In the genomic region with DNA sequence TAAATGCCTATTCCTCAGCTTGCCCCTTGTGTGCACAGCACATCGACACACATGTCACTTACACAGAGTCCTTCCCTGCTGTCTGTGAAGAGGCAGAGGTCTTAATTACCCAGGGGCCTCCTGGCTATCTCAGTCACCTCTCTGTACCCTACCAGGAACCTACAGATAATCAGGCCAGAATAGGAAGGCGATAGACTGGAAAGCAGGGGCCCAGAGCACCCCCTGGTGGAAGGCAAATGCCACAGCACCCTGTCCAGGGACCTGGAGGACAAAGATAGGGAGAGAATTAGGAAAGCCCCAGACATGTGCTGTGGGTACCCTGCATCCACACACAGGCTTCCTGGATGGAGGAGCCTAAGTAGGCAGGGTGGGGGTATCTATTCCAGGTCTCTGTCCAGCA, we compare ENCODE assay signal across 9 mouse cellular contexts. TPM values are rescaled to one million over a fixed set of nuclear protein-coding genes. Genes with fewer than 3 reads are reported as not detected.
DNase-seq lines count a peak whose midpoint lies in the region; ATAC-seq and TF ChIP-seq lines count a peak whose summit lies in the region.
"Had no signal": no experiment of that assay in that cellular context is flagged by ENCODE, and none has a peak within 500 bp of the region (broad histone marks: within the 10 kb centered on the region; RNA-seq: fewer than 3 reads in every experiment).

No protein-coding gene starts in this region.

- 0 out of 2 replicates have a peak, but pooled peaks cover 8% of the 10 kb centered on the region for H3K4me1 ChIP-seq in midbrain, embryonic 14.5 days (ENCODE audit: control insufficient read depth, insufficient read depth, low read length)

- ATAC-seq in granulocyte monocyte progenitor cell, adult 5-6 weeks (replicated peaks; ENCODE audit: poor library complexity, severe bottlenecking) = peak; percentile 13; the same call in 1 of the 2 replicates
- no peak for ATAC-seq in midbrain, embryonic 14.5 days (ENCODE audit: low FRiP score, low TSS enrichment)

- no peak overlapping the region for H3K4me3 ChIP-seq in left cerebral cortex, adult 2 months
- no peak overlapping the region for H3K4me3 ChIP-seq in midbrain, embryonic 14.5 days (replicated peaks; ENCODE audit: low read depth, low read length)
- H3K4me3 ChIP-seq: liver, embryonic 15.5 days had no signal

- H3K27ac ChIP-seq in left cerebral cortex, adult 2 months = peak overlapping the region; percentile 9; the same call in 1 of the 2 replicates
- H3K27ac ChIP-seq in midbrain, embryonic 14.5 days (replicated peaks; ENCODE audit: low read depth, low read length) = no peak overlapping the region
- H3K27ac ChIP-seq: liver, embryonic 15.5 days had no signal

- H3K4me2 ChIP-seq in midbrain, embryonic 14.5 days (ENCODE audit: low read length) = no peak overlapping the region
- H3K4me2 ChIP-seq: liver, embryonic 15.5 days had no signal

- no peaks in the 10 kb centered on the region for H3K36me3 ChIP-seq in midbrain, embryonic 14.5 days (ENCODE audit: control insufficient read depth, insufficient read depth, low read length)
- H3K36me3 ChIP-seq: liver, embryonic 15.5 days had no signal

- 9% methylated on average over 2 of the region's 2 CpGs for WGBS in midbrain, embryonic 14.5 days

- no peaks in the 10 kb centered on the region for H3K9me3 ChIP-seq in midbrain, embryonic 14.5 days (ENCODE audit: control insufficient read depth, low read length)
- H3K9me3 ChIP-seq: liver, embryonic 15.5 days had no signal

- peaks cover 31% of the 10 kb centered on the region; the same call in 1 of the 2 replicates for H3K27me3 ChIP-seq in midbrain, embryonic 14.5 days (ENCODE audit: control insufficient read depth, insufficient read depth, low read length)

- DNase-seq in left cerebral cortex, adult 2 months (ENCODE audit: extremely low spot score in 1 of 2, low spot score in 2 of 2) = peak; percentile 64 to 68
- DNase-seq in left cerebral cortex, adult 11 months (ENCODE audit: low spot score) = no peak
- peak; percentile 97 for DNase-seq in MEL-GATA-1-ER (ENCODE audit: extremely low read depth, low read depth)
- peak; percentile 53 for DNase-seq in cerebellum, adult 9-11 months
- DNase-seq in left cerebral cortex, postnatal 25 days (ENCODE audit: low spot score in 2 of 2) = peak; percentile 40 to 60
- DNase-seq in midbrain, embryonic 14.5 days = peak; percentile 79
- DNase-seq in thymus, postnatal 14 days = peak; percentile 73

- intact Hi-C loops in left cerebral cortex, adult 2 months (cut with DNase I) = loop anchor here (1.0 to 5.0 kb wide), 2 partner anchors 71 to 126 kb away; no protein-coding TSS in a partner anchor
- intact Hi-C loops in left cerebral cortex, postnatal 25 days (cut with DNase I) = loop anchor here (1.0 to 10.0 kb wide), 3 partner anchors 71 to 479 kb away; a partner anchor contains a TSS

- no peak overlapping the region for H3K9ac ChIP-seq in midbrain, embryonic 14.5 days (replicated peaks; ENCODE audit: low read length)
- H3K9ac ChIP-seq: liver, embryonic 15.5 days had no signal

- TF ChIP-seq CTCF in left cerebral cortex, adult 2 months (IDR thresholded peaks at IDR 0.05) = peak; percentile 97

RNA-seq across cellular contexts. Expression of a gene that starts 3.9 kb away (rescaled TPM):
- total RNA-seq in left cerebral cortex, adult 2 months (2021) = 10 to 100 TPM; 16.2 to 16.5 TPM
- total RNA-seq in granulocyte monocyte progenitor cell, adult 5-6 weeks (2014; fragmentation: Nextera tagmentation) = 128 and 139 TPM in 2 replicates
- 109 and 122 TPM in 2 replicates for total RNA-seq in granulocyte monocyte progenitor cell, adult 5-6 weeks (2017)
- 10 to 100 TPM; 16.4 to 18.2 TPM for total RNA-seq in left cerebral cortex, postnatal 25 days (2021)
- 2.8 and 3.1 TPM in 2 replicates for polyA plus RNA-seq in midbrain, embryonic 14.5 days (2014; fragmentation: Nextera tagmentation; extraction: Ambion mirVana)

RNA-seq across cellular contexts. Expression of a gene that starts 20.7 kb away (rescaled TPM):
- total RNA-seq in left cerebral cortex, adult 2 months (2021) = 10 to 100 TPM; 19.7 to 21.5 TPM
- total RNA-seq in granulocyte monocyte progenitor cell, adult 5-6 weeks (2014; fragmentation: Nextera tagmentation) = 113 and 231 TPM in 2 replicates
- total RNA-seq in granulocyte monocyte progenitor cell, adult 5-6 weeks (2017) = 339 TPM in 2 replicates
- 10 to 100 TPM; 17.4 to 18.8 TPM for total RNA-seq in left cerebral cortex, postnatal 25 days (2021)
- 62.3 and 63.9 TPM in 2 replicates for polyA plus RNA-seq in midbrain, embryonic 14.5 days (2014; fragmentation: Nextera tagmentation; extraction: Ambion mirVana)

RNA-seq across cellular contexts. Expression of a gene that starts 35.2 kb away (rescaled TPM):
- 100 to 1,000 TPM; 131 to 151 TPM for total RNA-seq in left cerebral cortex, adult 2 months (2021)
- 18.1 and 23.3 TPM in 2 replicates for total RNA-seq in granulocyte monocyte progenitor cell, adult 5-6 weeks (2014; fragmentation: Nextera tagmentation)
- 3.6 and 7.8 TPM in 2 replicates for total RNA-seq in granulocyte monocyte progenitor cell, adult 5-6 weeks (2017)
- 100 to 1,000 TPM; 108 to 155 TPM for total RNA-seq in left cerebral cortex, postnatal 25 days (2021)
- 0.89 and 1.6 TPM in 2 replicates for polyA plus RNA-seq in midbrain, embryonic 14.5 days (2014; fragmentation: Nextera tagmentation; extraction: Ambion mirVana)

RNA-seq across cellular contexts. Expression of a gene that starts 50.9 kb away (rescaled TPM):
- total RNA-seq in left cerebral cortex, adult 2 months (2021) = 100 to 1,000 TPM; 144 to 157 TPM
- 118 and 134 TPM in 2 replicates for total RNA-seq in granulocyte monocyte progenitor cell, adult 5-6 weeks (2014; fragmentation: Nextera tagmentation)
- total RNA-seq in granulocyte monocyte progenitor cell, adult 5-6 weeks (2017) = 73.9 and 101 TPM in 2 replicates
- 100 to 1,000 TPM; 138 to 140 TPM for total RNA-seq in left cerebral cortex, postnatal 25 days (2021)
- polyA plus RNA-seq in midbrain, embryonic 14.5 days (2014; fragmentation: Nextera tagmentation; extraction: Ambion mirVana) = 64.8 and 82.1 TPM in 2 replicates

RNA-seq across cellular contexts. Expression of a gene that starts 54.9 kb away (rescaled TPM):
- 1 to 10 TPM; 1.1 to 1.2 TPM for total RNA-seq in left cerebral cortex, adult 2 months (2021)
- total RNA-seq in granulocyte monocyte progenitor cell, adult 5-6 weeks (2014; fragmentation: Nextera tagmentation) = 1.0 and 5.4 TPM in 2 replicates
- 0.82 and 1.3 TPM in 2 replicates for total RNA-seq in granulocyte monocyte progenitor cell, adult 5-6 weeks (2017)
- total RNA-seq in left cerebral cortex, postnatal 25 days (2021) = 1 to 10 TPM in 1 of 2 experiments, under 1 TPM in 1; 0.76 to 1.3 TPM
- 1.9 and 3.5 TPM in 2 replicates for polyA plus RNA-seq in midbrain, embryonic 14.5 days (2014; fragmentation: Nextera tagmentation; extraction: Ambion mirVana)

Comparison
In these comparisons a context has a peak if more than half of its experiments do, and no peak if none do; other contexts are left out.
1. RNA of a gene that starts 3.9 kb away (total RNA-seq): 109 to 139 TPM in granulocyte monocyte progenitor cell, adult 5-6 weeks; 16.4 to 18.2 TPM in left cerebral cortex, postnatal 25 days and 16.2 to 16.5 TPM in left cerebral cortex, adult 2 months; every median in the first group is over 4 times any median in the second.
2. RNA of a gene that starts 20.7 kb away (total RNA-seq): 113 to 339 TPM in granulocyte monocyte progenitor cell, adult 5-6 weeks; 19.7 to 21.5 TPM in left cerebral cortex, adult 2 months and 17.4 to 18.8 TPM in left cerebral cortex, postnatal 25 days; every median in the first group is over 4 times any median in the second.
3. RNA of a gene that starts 35.2 kb away (total RNA-seq): 108 to 155 TPM in left cerebral cortex, postnatal 25 days and 131 to 151 TPM in left cerebral cortex, adult 2 months; 3.6 to 23.3 TPM in granulocyte monocyte progenitor cell, adult 5-6 weeks; every median in the first group is over 4 times any median in the second.